Mouse (Mus musculus) brain, embryonic 18.5 days (tissue): ENCODE measurements at regions not wholly inside any gene's neighbourhood (a gene's known extent, or its start where the extent isn't known, plus 50 kb on each side); places are given as distances from the start of the nearest gene placed in this dataset.

Source experiments
- DNase-seq: peaks from one replicate; pipeline ENCODE4 v3.0.0-alpha.2; 2012; ENCODE audit warnings: low read depth, low spot score

DNA sequence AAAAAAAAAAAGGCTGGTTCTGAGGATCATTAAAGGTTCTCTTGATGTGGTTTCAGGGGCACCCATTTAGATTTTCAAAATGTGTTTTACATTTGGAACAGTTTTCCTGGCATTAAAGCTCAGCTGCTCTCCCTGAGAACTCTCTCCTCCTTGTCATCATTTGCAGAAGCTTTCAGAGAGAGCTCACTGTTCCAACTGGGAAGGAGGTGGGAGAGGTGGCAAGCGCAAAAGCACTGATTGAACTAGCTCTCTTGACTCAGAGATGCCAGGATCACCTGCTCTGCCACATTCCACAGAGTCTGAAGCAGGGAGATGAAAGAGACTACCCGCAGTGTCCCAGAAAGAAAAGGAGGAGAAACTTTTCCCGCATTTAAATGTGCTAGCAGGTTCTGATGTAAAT is 220.5 kb upstream of the Gbe1 start:
- no peak for DNase-seq

- DNase-seq: no peak
Observed at GRCm38 (mm10) chr16:70095221-70095620, 218.5 kb upstream of the Gbe1 start.

DNA sequence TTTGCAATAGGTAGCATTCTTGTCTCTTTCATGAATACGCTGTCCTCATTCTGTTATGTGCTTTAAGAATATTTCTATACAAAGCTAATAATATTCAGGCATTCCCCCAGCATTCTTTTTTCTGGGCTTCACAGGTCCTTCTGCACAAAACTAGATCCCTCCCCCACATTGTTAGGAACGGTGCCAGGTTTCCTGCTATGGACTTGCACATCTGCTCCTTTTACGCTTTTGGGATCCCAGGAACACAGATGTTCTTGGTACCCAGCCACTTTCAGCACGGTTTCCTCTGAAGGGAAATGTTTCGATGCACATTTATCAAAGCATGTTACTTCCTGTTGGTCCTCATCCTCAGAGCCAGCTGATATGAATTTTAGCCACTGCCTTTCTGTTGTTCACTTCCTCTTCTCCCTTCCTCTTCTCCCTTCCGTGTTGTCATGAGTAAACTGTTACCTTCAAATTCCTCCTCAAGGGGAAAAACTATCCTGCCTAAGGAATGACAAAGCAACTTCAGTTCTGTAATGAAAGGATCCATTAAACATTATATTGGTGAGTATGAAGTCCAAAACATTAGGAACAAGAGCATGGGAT is 209.9 kb upstream of the Gbe1 start:
- DNase-seq: no peak

- DNase-seq: no peak
Observed at GRCm38 (mm10) chr16:70141466-70141865, 172.3 kb upstream of the Gbe1 start.

GRCm38 (mm10) chr16:70147673-70148359 is 165.9 kb upstream of the Gbe1 start:
- no peak for DNase-seq

DNA sequence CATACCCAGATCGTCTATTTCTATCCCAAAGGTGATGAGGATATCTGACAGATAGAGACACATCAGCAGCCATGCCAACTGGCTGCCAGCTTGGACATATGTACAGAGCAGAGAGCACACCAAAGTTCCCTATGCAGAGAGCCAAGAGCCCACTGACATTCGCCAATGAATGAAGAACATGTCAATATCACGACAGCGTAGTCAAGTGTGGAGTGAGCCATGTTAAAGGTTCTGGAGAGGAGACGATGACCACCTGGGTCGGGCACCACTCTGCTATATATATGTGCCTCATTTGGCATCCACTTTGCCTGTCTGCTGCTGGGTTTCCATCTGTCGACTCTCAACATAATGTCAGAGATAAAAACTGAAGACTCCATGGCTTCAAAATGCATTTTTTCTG is 159.2 kb upstream of the Gbe1 start:
- DNase-seq: peak; percentile 32

DNA sequence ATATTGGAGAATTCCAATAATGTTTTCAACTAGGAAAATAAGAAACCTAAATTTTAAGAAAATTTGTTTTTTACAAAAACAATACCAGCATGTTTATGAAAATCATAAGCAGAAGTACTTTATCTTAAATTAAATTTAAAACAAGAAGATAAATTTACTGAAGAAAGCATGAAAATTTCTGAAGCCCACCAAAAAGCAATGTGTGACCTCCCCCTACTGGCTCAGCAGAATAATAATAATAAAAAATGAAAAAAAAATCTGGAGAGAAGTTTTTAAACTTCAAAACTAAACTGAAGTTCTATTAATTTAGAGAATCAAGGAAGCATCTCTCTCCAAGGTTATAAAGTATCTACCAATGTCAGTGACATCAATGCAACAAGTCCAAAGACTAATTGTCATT is 153.2 kb upstream of the Gbe1 start:
- no peak for DNase-seq

DNA sequence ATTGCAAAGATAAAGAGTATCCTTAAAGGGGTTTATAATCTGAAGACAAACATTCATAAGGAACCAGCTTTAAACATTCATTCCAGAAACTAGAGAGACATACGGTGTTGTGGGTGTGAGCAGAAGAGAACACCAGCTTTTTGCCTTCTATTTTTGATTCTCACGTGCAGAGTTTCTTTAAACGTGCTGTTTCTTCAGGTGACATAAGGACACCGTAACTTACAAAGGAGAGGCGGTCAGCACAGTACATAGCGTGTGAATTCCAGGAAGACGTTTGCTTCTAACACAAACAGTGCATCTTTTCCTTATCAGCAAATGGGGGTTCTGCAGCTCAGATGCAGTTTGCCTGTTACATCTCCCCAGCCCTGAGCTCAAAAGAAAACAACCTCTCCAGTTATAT is 138.6 kb upstream of the Gbe1 start:
- DNase-seq: no peak

- DNase-seq: no peak
Observed at GRCm38 (mm10) chr16:70178975-70179374, 134.8 kb upstream of the Gbe1 start.

GRCm38 (mm10) chr16:70213861-70214597 is 99.7 kb upstream of the Gbe1 start:
- no peak for DNase-seq

DNA sequence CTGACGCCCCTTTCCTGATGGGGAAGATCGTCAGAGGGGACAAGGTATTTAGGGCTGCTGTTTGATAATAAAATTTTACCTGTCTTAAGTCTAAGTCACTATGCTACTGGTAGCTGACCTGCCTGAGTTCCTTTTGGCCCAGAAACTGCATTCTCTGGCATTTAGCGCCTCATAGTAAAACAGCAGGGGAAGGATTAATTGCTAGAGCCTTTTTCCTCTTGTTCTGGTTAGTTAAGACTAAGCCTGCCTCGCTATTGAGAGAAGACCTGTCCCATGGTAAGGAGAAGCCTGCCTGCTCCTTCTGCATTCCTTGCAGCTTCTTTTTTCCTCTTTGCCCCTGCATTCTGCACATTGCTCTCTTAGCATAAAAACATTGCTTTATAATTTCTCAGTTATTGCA is 98.9 kb upstream of the Gbe1 start:
- no peak for DNase-seq

GRCm38 (mm10) chr16:70227601-70228226 is 86.0 kb upstream of the Gbe1 start:
- DNase-seq: no peak

- no peak for DNase-seq
Observed at GRCm38 (mm10) chr16:70232706-70233105, 81.0 kb upstream of the Gbe1 start.

- no peak for DNase-seq
Observed at GRCm38 (mm10) chr16:70235189-70235588, 78.6 kb upstream of the Gbe1 start.

DNA sequence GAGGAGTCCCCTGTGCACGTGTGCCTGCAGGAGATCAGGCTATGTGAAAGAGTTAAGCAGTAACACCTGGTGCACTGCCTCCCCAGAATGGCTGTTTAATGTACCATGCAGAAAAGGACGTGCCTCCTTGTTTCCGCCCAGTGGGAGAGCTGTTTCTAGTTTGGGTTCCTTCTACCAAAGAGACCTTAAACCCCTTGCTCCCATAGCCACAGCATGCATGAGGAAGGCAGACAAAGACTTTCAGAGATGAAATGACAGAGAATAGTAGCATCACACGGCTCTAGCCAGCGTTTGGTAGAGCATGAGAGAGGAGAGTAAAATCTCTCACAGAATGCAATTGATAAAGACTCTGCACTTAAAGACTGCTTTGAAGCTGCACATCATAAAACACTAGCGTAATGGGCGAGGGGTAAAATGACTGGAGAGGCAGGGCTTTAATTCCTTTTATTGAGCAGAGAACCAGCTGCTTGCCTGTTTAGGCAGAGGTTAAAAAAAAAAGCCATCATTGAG is 74.3 kb upstream of the Gbe1 start:
- DNase-seq: no peak

GRCm38 (mm10) chr16:70244205-70244756 is 69.5 kb upstream of the Gbe1 start:
- DNase-seq: no peak

DNA sequence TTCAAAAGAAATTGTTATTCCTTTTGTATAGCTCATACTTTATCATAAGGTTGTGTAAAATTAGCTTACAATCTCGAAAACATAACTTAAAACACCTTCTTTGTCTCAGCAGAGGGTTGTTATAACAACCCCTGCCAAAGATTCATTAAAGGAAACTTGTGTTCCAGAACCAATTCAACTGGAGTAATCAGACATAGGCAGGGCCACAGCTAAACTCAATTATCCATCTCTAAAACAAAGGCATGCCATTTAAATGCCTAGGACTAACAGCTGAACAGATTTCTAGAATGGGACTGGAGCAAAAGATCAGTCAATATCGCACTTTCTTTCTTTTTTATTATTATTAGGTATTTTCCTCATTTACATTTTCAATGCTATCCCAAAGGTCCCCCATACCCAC is 68.8 kb upstream of the Gbe1 start:
- DNase-seq: no peak

- DNase-seq: no peak
Observed at GRCm38 (mm10) chr16:70259364-70259763, 54.4 kb upstream of the Gbe1 start.

DNA sequence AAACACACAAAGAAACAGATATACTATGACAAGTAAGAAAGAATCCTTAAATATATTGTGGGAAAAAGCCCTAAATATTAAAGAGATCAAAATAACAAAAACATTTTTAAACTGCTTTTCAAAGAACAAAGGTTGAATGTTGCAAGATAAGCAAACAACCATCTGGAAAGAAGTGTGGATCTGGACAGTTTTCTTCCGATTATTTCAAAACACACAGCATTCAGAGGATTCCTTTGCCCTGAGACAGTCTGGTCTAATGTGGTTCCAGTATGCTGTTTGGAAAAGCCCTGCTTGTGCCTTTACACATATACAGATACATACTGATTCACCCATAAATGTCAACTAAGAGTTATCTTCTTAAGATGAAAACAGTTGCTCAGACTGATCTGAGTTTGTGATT is 53.6 kb upstream of the Gbe1 start:
- DNase-seq: no peak
